Mouse (Mus musculus) heart, embryonic 14.5 days (tissue): ENCODE results near the gene Rnf216. TPM values are rescaled to one million over a fixed set of nuclear protein-coding genes. Genes with fewer than 3 reads are reported as not detected.

Source experiments
- ATAC-seq: fragments of 200-750 bp; cut with Nextera tagmentation; 2 replicates; pipeline ENCODE4 v1.8.0; 2017; ENCODE audit warnings: low read depth, moderate TSS enrichment; ENCODE audit not compliant: insufficient number of reproducible peaks, insufficient read depth, low FRiP score
- H3K27ac ChIP-seq, 2 experiments: fragments of 200-500 bp in 1 of 2; fragments of 300-500 bp in 1 of 2; sonication (generic) in 1 of 2; replicated peaks in 1 of 2; 2 replicates each; pipeline ENCODE4 v1.5.1; 2012 to 2014; ENCODE audit warnings: low read depth in 2 of 2, low read length in 2 of 2, control low read depth in 1 of 2, mild to moderate bottlenecking in 1 of 2, mixed read lengths in 1 of 2; ENCODE audit not compliant: control insufficient read depth in 1 of 2, insufficient read depth in 1 of 2
- H3K27me3 ChIP-seq: fragments of 300-500 bp; sonication (generic); 2 replicates; pipeline ENCODE4 v1.6.1; 2014; ENCODE audit warnings: mild to moderate bottlenecking, low read length, control low read depth; ENCODE audit not compliant: control insufficient read depth, insufficient read depth
- H3K36me3 ChIP-seq: fragments of 300-500 bp; sonication (generic); 2 replicates; pipeline ENCODE4 v1.6.1; 2014; ENCODE audit warnings: mild to moderate bottlenecking, control low read depth, low read length, mixed read lengths; ENCODE audit not compliant: control insufficient read depth, insufficient read depth
- H3K4me1 ChIP-seq, 2 experiments: fragments of 200-500 bp in 1 of 2; fragments of 300-500 bp in 1 of 2; sonication (generic) in 1 of 2; 2 replicates each; pipeline ENCODE4 v1.6.1; 2012 to 2014; ENCODE audit warnings: low read length in 2 of 2, control low read depth in 1 of 2, mixed read lengths in 1 of 2; ENCODE audit not compliant: control insufficient read depth in 2 of 2, insufficient read depth in 2 of 2
- H3K4me2 ChIP-seq: fragments of 300-500 bp; sonication (generic); 2 replicates; pipeline ENCODE4 v1.6.1; 2014; ENCODE audit warnings: mild to moderate bottlenecking, low read length
- H3K4me3 ChIP-seq, 2 experiments: fragments of 200-500 bp in 1 of 2; fragments of 300-500 bp in 1 of 2; sonication (generic) in 1 of 2; 2 replicates each; pipeline ENCODE4 v1.5.1; 2012 to 2014; ENCODE audit warnings: low read length in 2 of 2, mild to moderate bottlenecking in 2 of 2, control low read depth in 1 of 2, low read depth in 1 of 2, moderate library complexity in 1 of 2; ENCODE audit not compliant: control insufficient read depth in 1 of 2, insufficient read depth in 1 of 2
- H3K9ac ChIP-seq: fragments of 300-500 bp; sonication (generic); 2 replicates; pipeline ENCODE4 v1.6.1; 2014; ENCODE audit warnings: mild to moderate bottlenecking, low read length
- H3K9me3 ChIP-seq: fragments of 300-500 bp; sonication (generic); 2 replicates; pipeline ENCODE4 v1.6.1; 2016; ENCODE audit warnings: low read length, control low read depth; ENCODE audit not compliant: control insufficient read depth
- WGBS: fragments of 180-500 bp; shearing (Covaris S2); extraction: QIAGEN DNeasy Blood & Tissue Kit; methylation state at CpG from one replicate; pipeline ENCODE4 v1.1.7; 2014; 5-methylcytosine and 5-hydroxymethylcytosine counted together
- polyA plus RNA-seq: library from polyadenylated mRNA; unstranded; fragments of >200 nt; fragmentation: Nextera tagmentation; extraction: Ambion mirVana; gene quantifications from 2 replicates; pipeline ENCODE4 v1.2.1, GENCODE M21; 2014

The Rnf216 gene
- polyA plus RNA-seq, 1 experiment from 2014 or later = 26.5 TPM

DNA sequence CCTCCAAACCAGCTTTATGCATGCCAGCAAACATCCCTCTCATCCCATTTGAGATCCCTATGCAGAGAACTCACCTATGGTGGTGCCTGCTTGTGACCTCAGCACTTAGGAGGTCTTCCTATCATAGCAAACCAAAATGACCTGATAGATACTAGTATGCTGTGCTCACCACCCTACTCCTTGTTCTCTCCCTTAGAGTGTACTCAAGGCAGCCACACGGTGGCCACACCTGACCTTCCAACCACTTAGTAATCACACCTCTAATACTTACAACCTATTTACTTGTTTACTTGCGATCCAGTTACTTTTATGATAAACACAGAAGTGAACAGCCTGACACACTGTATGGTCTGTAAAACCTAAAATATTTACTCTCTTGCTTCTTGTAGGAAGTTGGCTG is 58.1 kb downstream of the Rnf216 start:
- 78% methylated on average over 2 of the region's 2 CpGs for WGBS
- Histone ChIP-seq H3K36me3 (peaks cover 6% of the 10 kb centered on the region), H3K27ac (peak overlapping the region; percentile 53 to 55), H3K4me3 (no peak overlapping the region), H3K27me3 (no peaks in the 10 kb centered on the region), H3K4me1 (peaks cover 27 to 86% of the 10 kb centered on the region in 2 experiments), H3K4me2 (no peak overlapping the region), H3K9me3 (no peaks in the 10 kb centered on the region), H3K9ac (no peak overlapping the region)
- ATAC-seq = no peak

- H3K9ac ChIP-seq = peak overlapping the region; percentile 31; the same call in 1 of the 2 replicates
- WGBS = 28% methylated on average over 5 of the region's 5 CpGs
- no peak for ATAC-seq
These were observed 59.4 kb downstream of the Rnf216 start for GRCm38 (mm10) chr5:143053132-143053972.

GRCm38 (mm10) chr5:143052677-143053076 is 60.1 kb downstream of the Rnf216 start:
- H3K4me3 ChIP-seq = no peak overlapping the region
- WGBS = 52% methylated on average over 2 of the region's 2 CpGs
- ATAC-seq = no peak
- H3K36me3 ChIP-seq = no peaks in the 10 kb centered on the region
- no peak overlapping the region for H3K9ac ChIP-seq
- peak overlapping the region; percentile 34 to 73; a peak in 2 of 4 replicates for H3K27ac ChIP-seq
- no peaks in the 10 kb centered on the region for H3K27me3 ChIP-seq
- no peak overlapping the region for H3K4me2 ChIP-seq
- H3K9me3 ChIP-seq = no peaks in the 10 kb centered on the region
- H3K4me1 ChIP-seq = peaks cover 28 to 86% of the 10 kb centered on the region in 2 experiments

More at GRCm38 (mm10) chr5:143053132-143053972, 59.4 kb downstream of the Rnf216 start:
- Histone ChIP-seq H3K27me3 (no peaks in the 10 kb centered on the region), H3K36me3 (no peaks in the 10 kb centered on the region), H3K9me3 (no peaks in the 10 kb centered on the region), H3K4me3 (no peak overlapping the region), H3K4me2 (no peak overlapping the region), H3K4me1 (peaks cover 30 to 86% of the 10 kb centered on the region in 2 experiments), H3K27ac (peak overlapping the region; percentile 34 to 73)

- Histone ChIP-seq H3K9me3 (no peaks in the 10 kb centered on the region), H3K9ac (no peak overlapping the region), H3K27ac (no peak overlapping the region), H3K4me2 (no peak overlapping the region), H3K36me3 (peaks cover 2% of the 10 kb centered on the region; the same call in 1 of the 2 replicates), H3K27me3 (no peaks in the 10 kb centered on the region), H3K4me1 (peaks cover 26 to 82% of the 10 kb centered on the region in 2 experiments), H3K4me3 (no peak overlapping the region)
- no peak for ATAC-seq
- WGBS = 80% methylated on average over 6 of the region's 6 CpGs
These were observed 60.9 kb downstream of the Rnf216 start for GRCm38 (mm10) chr5:143051851-143052250.

GRCm38 (mm10) chr5:143050273-143050672 is 62.5 kb downstream of the Rnf216 start:
- H3K9me3 ChIP-seq = no peaks in the 10 kb centered on the region
- 66% methylated on average over 5 of the region's 5 CpGs for WGBS
- H3K4me1 ChIP-seq = peaks cover 23 to 67% of the 10 kb centered on the region in 2 experiments
- peak overlapping the region; percentile 32 for H3K9ac ChIP-seq
- no peak overlapping the region for H3K4me3 ChIP-seq
- peak overlapping the region; percentile 32 for H3K4me2 ChIP-seq
- ATAC-seq = no peak
- H3K36me3 ChIP-seq = peaks cover 5% of the 10 kb centered on the region; the same call in 1 of the 2 replicates
- H3K27me3 ChIP-seq = no peaks in the 10 kb centered on the region
- peak overlapping the region; percentile 70 to 76 for H3K27ac ChIP-seq

GRCm38 (mm10) chr5:143049746-143050145 is 63.0 kb downstream of the Rnf216 start:
- WGBS = 8% methylated on average over 4 of the region's 4 CpGs
- H3K27ac ChIP-seq = peak overlapping the region; percentile 70 to 76
- H3K36me3 ChIP-seq = peaks cover 5% of the 10 kb centered on the region
- peak overlapping the region; percentile 32 for H3K4me2 ChIP-seq
- peak overlapping the region; percentile 32 for H3K9ac ChIP-seq
- no peaks in the 10 kb centered on the region for H3K27me3 ChIP-seq
- no peak for ATAC-seq
- peaks cover 23 to 69% of the 10 kb centered on the region in 2 experiments for H3K4me1 ChIP-seq
- H3K4me3 ChIP-seq = no peak overlapping the region
- H3K9me3 ChIP-seq = no peaks in the 10 kb centered on the region

GRCm38 (mm10) chr5:143049013-143049385 is 63.8 kb downstream of the Rnf216 start:
- H3K9ac ChIP-seq = peak overlapping the region; percentile 27

More at GRCm38 (mm10) chr5:143049013-143049385, 63.8 kb downstream of the Rnf216 start:
- Histone ChIP-seq H3K9me3 (no peaks in the 10 kb centered on the region), H3K4me2 (no peak overlapping the region), H3K36me3 (peaks cover 10% of the 10 kb centered on the region), H3K4me3 (no peak overlapping the region), H3K27me3 (no peaks in the 10 kb centered on the region), H3K27ac (peak overlapping the region; percentile 62 to 76), H3K4me1 (peaks cover 22 to 67% of the 10 kb centered on the region in 2 experiments)
- WGBS = 70% methylated on average over 1 of the region's 1 CpGs
- no peak for ATAC-seq
